Mouse (Mus musculus) ES-Bruce4 (cell line): Measurements from ENCODE around the gene Mcl1. TPM values are rescaled to one million over a fixed set of nuclear protein-coding genes. Genes with fewer than 3 reads are reported as not detected.
A peak's percentile ranks its signal among the peaks of the same experiment; 100 is the strongest.

Experiments
- H3K27ac ChIP-seq: 2 replicates; pipeline ENCODE4 v1.5.1; 2012; ENCODE audit warnings: low read length, inconsistent platforms; ENCODE audit not compliant: insufficient read depth
- H3K27me3 ChIP-seq: 2 replicates; pipeline ENCODE4 v1.6.1; 2012; ENCODE audit warnings: mild to moderate bottlenecking, low read length, inconsistent platforms; ENCODE audit not compliant: control insufficient read depth, poor library complexity, insufficient read depth, severe bottlenecking
- H3K36me3 ChIP-seq: 2 replicates; pipeline ENCODE4 v1.6.1; 2012; ENCODE audit warnings: inconsistent platforms, mild to moderate bottlenecking, low read length, moderate library complexity; ENCODE audit not compliant: control insufficient read depth, poor library complexity, insufficient read depth, severe bottlenecking
- H3K4me1 ChIP-seq: one replicate; pipeline ENCODE4 v1.8.1; 2011; ENCODE audit warnings: low read length; ENCODE audit not compliant: control insufficient read depth, insufficient read depth
- H3K4me3 ChIP-seq: 2 replicates; pipeline ENCODE4 v1.5.1; 2011; ENCODE audit warnings: low read depth, mild to moderate bottlenecking, low read length
- H3K9ac ChIP-seq: 2 replicates; pipeline ENCODE4 v1.6.1; 2012; ENCODE audit warnings: low read depth, mild to moderate bottlenecking, inconsistent platforms; ENCODE audit not compliant: poor library complexity, severe bottlenecking
- H3K9me3 ChIP-seq: replicated peaks from 2 replicates; pipeline ENCODE4 v1.6.1; 2012; ENCODE audit warnings: mild to moderate bottlenecking, low read length, inconsistent platforms; ENCODE audit not compliant: control insufficient read depth, poor library complexity, insufficient read depth, severe bottlenecking
- CTCF ChIP-seq: IDR thresholded peaks from one replicate; pipeline ENCODE4 v1.8.1; 2011; ENCODE audit warnings: low read depth, low read length
- EP300 ChIP-seq: IDR thresholded peaks from 2 replicates; pipeline ENCODE4 v1.6.1; 2011; ENCODE audit warnings: low read depth, low read length; ENCODE audit not compliant: insufficient read depth
- POLR2A ChIP-seq: IDR thresholded peaks from one replicate; pipeline ENCODE4 v1.8.1; 2011; ENCODE audit warnings: low read length; ENCODE audit not compliant: insufficient read depth
- polyA plus RNA-seq: library from polyadenylated mRNA; stranded (reverse); fragments of >200 nt; gene quantifications from 2 replicates; pipeline ENCODE4 v1.2.4, GENCODE M21; 2011; ENCODE audit warnings: low read depth; ENCODE audit not compliant: missing spikeins, insufficient read depth, insufficient read length

The Mcl1 gene
- polyA plus RNA-seq, 1 experiment, result 264 TPM

DNA sequence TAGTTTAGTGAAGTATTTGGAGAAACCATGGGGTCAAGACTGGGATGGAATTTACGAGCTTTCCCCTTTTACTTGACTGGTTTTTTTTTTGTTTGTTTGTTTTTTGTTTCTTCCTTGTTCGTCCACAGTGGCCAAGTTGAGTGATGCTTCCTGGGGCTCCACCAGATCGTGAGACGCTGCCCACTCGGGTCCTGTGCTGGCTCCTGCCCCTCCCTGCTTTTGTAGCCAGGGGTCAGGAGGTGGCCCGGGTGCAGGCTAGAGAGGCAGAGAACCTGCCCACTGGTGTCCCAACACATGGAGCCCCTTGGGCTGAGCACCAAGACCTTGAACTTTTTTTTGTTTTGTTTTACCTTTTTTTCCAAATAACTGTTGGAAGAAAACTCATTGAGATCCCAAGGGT, 27.3 kb upstream of the Mcl1 start:
- Histone ChIP-seq H3K4me3 (no peak overlapping the region), H3K4me1 (peaks cover 6% of the 10 kb centered on the region), H3K36me3 (peaks cover 68% of the 10 kb centered on the region), H3K9ac (peak overlapping the region; percentile 17; the same call in 1 of the 2 replicates), H3K27ac (no peak overlapping the region), H3K9me3 (no peaks in the 10 kb centered on the region), H3K27me3 (no peaks in the 10 kb centered on the region)
- TF ChIP-seq POLR2A (no peak), EP300 (no peak), CTCF (no peak)

DNA sequence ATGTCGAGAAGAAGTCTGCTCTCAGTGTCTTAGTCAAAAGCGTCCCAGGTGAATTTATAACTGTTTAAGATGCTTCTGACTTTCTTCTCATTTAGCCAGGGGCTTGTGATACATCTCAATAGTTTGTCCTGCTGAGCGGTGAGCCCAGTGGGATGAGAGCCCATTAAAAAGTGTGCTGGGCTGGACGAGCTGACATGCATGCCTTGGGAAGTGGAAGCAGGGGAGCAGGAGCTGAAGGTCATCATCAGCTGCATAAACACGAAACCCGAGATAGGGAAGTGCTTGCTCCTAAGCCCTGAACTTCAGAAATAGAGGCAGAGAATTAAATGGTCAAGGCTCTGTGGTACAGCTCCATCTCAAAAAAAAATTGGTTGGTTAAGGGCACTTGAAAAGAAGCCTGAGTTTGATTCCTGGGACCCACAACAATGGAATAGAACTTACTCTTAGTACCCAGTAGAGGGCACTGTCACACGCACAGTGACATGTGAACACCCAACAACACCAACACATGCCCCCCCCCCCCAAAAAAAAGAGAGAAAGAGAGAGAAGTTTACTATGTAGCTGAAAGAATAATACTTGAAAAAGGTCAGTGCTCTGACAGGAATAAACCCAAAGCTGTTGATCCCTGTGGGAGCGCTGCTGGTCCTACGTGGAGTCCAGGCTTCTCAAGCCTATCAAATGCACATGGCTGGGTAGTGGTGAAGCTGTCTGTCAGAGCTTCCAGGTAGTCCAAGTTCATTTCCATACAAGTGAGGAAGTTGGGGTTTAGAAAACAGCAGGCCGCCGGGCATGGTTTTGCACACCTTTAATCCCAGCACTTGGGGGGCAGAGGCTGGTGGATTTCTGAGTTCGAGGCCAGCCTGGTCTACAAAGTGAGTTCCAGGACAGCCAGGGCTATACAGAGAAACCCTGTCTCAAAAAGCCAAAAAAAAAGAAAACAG, 25.7 kb upstream of the Mcl1 start:
- Histone ChIP-seq H3K27me3 (no peaks in the 10 kb centered on the region), H3K4me3 (no peak overlapping the region), H3K36me3 (peaks cover 58% of the 10 kb centered on the region), H3K27ac (peak overlapping the region; percentile 13; the same call in 1 of the 2 replicates), H3K9me3 (no peaks in the 10 kb centered on the region), H3K9ac (no peak overlapping the region), H3K4me1 (peaks cover 6% of the 10 kb centered on the region)
- TF ChIP-seq CTCF, result no peak
- TF ChIP-seq EP300, result no peak
- TF ChIP-seq POLR2A, result no peak

DNA sequence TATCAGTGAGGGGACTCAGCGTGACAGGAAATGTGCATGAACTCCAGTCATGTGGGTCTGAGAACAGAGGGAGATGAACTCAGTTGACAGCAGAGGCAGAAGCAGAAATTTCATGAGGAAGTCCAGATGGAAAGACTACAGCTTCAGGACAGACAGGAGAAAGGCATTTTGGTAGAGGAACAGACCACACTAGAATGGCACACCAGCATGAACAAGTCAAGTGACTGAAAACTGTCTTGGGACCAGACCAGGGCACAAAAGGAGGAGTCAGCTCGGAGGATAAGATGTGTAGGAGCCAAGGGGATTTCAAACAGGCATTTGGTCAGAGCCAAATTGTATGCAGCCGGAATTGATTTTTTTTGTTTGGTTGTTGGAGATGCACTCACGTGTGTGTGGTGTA, 23.0 kb upstream of the Mcl1 start:
- H3K27me3 ChIP-seq, result no peaks in the 10 kb centered on the region
- peaks cover 12% of the 10 kb centered on the region for H3K4me1 ChIP-seq
- no peak overlapping the region for H3K4me3 ChIP-seq
- H3K27ac ChIP-seq, result peak overlapping the region; percentile 86
- H3K9me3 ChIP-seq, result no peaks in the 10 kb centered on the region
- H3K9ac ChIP-seq, result no peak overlapping the region
- peaks cover 36% of the 10 kb centered on the region for H3K36me3 ChIP-seq
- no peak for TF ChIP-seq CTCF
- no peak for TF ChIP-seq POLR2A
- no peak for TF ChIP-seq EP300

DNA sequence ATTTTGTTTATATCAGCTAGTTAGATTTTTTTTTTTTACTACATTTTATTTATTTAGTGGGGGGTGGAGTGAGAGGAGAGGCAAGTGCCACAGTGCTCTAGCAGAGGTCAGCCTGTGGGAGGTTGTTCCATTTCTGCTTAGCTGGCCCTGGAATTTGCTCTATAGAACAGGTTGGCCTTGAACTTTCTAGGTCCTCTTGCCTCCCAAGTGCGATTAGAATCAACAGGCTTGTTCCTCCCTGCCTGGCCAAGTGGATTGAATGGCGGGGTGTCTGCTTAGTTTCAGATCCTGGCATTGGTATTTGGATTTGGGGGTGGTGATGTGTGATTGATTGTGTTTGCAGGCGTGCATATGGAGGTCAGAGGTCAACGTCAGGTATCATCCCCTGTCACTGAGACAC, 22.5 kb upstream of the Mcl1 start:
- no peaks in the 10 kb centered on the region for H3K9me3 ChIP-seq
- H3K27ac ChIP-seq, result peak overlapping the region; percentile 86
- TF ChIP-seq CTCF, result no peak
- no peak for TF ChIP-seq POLR2A
- no peak for TF ChIP-seq EP300
- peaks cover 32% of the 10 kb centered on the region for H3K36me3 ChIP-seq
- H3K4me1 ChIP-seq, result peaks cover 12% of the 10 kb centered on the region
- no peaks in the 10 kb centered on the region for H3K27me3 ChIP-seq
- no peak overlapping the region for H3K9ac ChIP-seq
- H3K4me3 ChIP-seq, result no peak overlapping the region

DNA sequence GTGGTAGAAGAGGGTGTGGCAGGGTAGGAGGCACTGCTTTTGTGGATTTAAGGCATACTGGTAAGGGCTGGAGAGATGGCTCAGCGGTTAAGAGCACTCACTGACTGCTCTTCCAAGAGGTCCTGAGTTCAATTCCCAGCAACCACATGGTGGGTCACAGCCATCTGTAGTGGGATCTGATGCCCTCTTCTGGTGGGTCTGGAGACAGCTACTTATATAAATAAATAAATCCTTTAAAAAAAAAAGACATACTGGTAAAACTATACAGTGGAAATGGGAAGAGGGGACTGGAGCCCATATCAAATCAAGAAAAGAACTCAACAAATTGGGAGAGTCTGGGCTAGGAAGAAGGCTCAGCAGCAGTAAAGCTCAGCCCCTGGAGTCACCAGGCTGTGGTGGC, 18.9 kb upstream of the Mcl1 start:
- no peaks in the 10 kb centered on the region for H3K9me3 ChIP-seq
- no peaks in the 10 kb centered on the region for H3K27me3 ChIP-seq
- no peak overlapping the region for H3K9ac ChIP-seq
- H3K4me3 ChIP-seq, result no peak overlapping the region
- H3K4me1 ChIP-seq, result peaks cover 7% of the 10 kb centered on the region
- peaks cover 11% of the 10 kb centered on the region for H3K36me3 ChIP-seq
- no peak for TF ChIP-seq CTCF
- no peak for TF ChIP-seq EP300
- no peak for TF ChIP-seq POLR2A
- H3K27ac ChIP-seq, result 0 out of 2 replicates have a peak overlapping the region, but pooled peaks have one; percentile 43

DNA sequence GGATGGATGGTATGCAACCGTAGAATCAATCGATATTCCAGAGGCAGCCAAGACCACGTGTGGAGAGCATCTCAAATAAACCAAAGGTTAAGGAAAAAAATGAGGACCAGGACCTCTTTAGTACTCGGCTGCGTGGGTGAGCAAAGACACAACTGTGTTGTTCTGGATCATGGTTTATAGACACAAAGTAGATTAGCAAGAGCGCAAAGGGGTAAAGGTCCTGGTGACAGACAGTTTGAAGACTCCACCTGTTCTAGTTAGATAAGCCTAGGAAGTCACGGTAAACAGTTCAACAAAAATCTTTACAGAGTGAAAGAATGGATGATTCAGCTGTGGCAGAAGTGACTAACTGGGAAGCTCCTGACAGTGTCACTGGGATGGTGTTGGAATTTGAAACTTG, 15.5 kb upstream of the Mcl1 start:
- TF ChIP-seq CTCF (no peak), EP300 (no peak), POLR2A (no peak)
- peak overlapping the region; percentile 40 for H3K27ac ChIP-seq
- no peak overlapping the region for H3K4me3 ChIP-seq
- no peaks in the 10 kb centered on the region for H3K27me3 ChIP-seq
- no peaks in the 10 kb centered on the region for H3K36me3 ChIP-seq
- peaks cover 10% of the 10 kb centered on the region for H3K4me1 ChIP-seq
- no peaks in the 10 kb centered on the region for H3K9me3 ChIP-seq
- no peak overlapping the region for H3K9ac ChIP-seq
